Mouse (Mus musculus): ENCODE measurements around the gene Rbms2. TPM values are rescaled to one million over a fixed set of nuclear protein-coding genes. Genes with fewer than 3 reads are reported as not detected.

Rbms2 gene
- polyA plus RNA-seq, 1 experiment from 2014 or later = 43.4 TPM

MicroRNAs encoded within 50 kb of the gene (microRNA counts, 519-probe panel; counts per million panel counts)
- not detected for microRNA mmu-miR-677

Small RNA genes within 50 kb of the gene (microRNA-seq; reads per million reads assigned to microRNA genes)
- 24.0 reads per million, percentile 35 among the genes with 10 or more reads in this experiment for gene Mir677

Other genes starting within 250 kb of the Rbms2 start
- not detected in 2 replicates for gene Hsd17b6, start 172.7 kb downstream of the Rbms2 start, polyA plus RNA-seq (2016; fragmentation: Nextera tagmentation; extraction: Ambion mirVana)
- gene Prim1, start 165.1 kb downstream of the Rbms2 start, polyA plus RNA-seq (2016; fragmentation: Nextera tagmentation; extraction: Ambion mirVana) = 50.0 and 50.6 TPM in 2 replicates
- 573 and 577 TPM in 2 replicates for gene Naca, start 144.7 kb downstream of the Rbms2 start, polyA plus RNA-seq (2016; fragmentation: Nextera tagmentation; extraction: Ambion mirVana)
- gene Ptges3, start 121.3 kb downstream of the Rbms2 start, polyA plus RNA-seq (2016; fragmentation: Nextera tagmentation; extraction: Ambion mirVana) = 363 and 375 TPM in 2 replicates
- gene Atp5b, start 97.0 kb downstream of the Rbms2 start, polyA plus RNA-seq (2016; fragmentation: Nextera tagmentation; extraction: Ambion mirVana) = 4,835 and 4,880 TPM in 2 replicates
- 11.3 and 12.2 TPM in 2 replicates for gene Baz2a, start 88.7 kb downstream of the Rbms2 start, polyA plus RNA-seq (2016; fragmentation: Nextera tagmentation; extraction: Ambion mirVana)
- 0.47 and 1.7 TPM in 2 replicates for gene Gls2, start 14.2 kb upstream of the Rbms2 start, polyA plus RNA-seq (2016; fragmentation: Nextera tagmentation; extraction: Ambion mirVana)
- 35.7 and 36.4 TPM in 2 replicates for gene Spryd4, start 31.5 kb upstream of the Rbms2 start, polyA plus RNA-seq (2016; fragmentation: Nextera tagmentation; extraction: Ambion mirVana)
- not detected in 2 replicates for gene Mip, start 45.5 kb upstream of the Rbms2 start, polyA plus RNA-seq (2016; fragmentation: Nextera tagmentation; extraction: Ambion mirVana)
- gene Timeless, start 51.8 kb upstream of the Rbms2 start, polyA plus RNA-seq (2016; fragmentation: Nextera tagmentation; extraction: Ambion mirVana) = 37.6 and 44.5 TPM in 2 replicates
- gene Apon, start 73.8 kb upstream of the Rbms2 start, polyA plus RNA-seq (2016; fragmentation: Nextera tagmentation; extraction: Ambion mirVana) = 0.20 and 0.31 TPM in 2 replicates
- 0.45 TPM in 1 of 2 replicates, not detected in the other for gene Apof, start 88.4 kb upstream of the Rbms2 start, polyA plus RNA-seq (2016; fragmentation: Nextera tagmentation; extraction: Ambion mirVana)
- 11.2 and 12.2 TPM in 2 replicates for gene Stat2, start 90.3 kb upstream of the Rbms2 start, polyA plus RNA-seq (2016; fragmentation: Nextera tagmentation; extraction: Ambion mirVana)
- 1.2 and 1.8 TPM in 2 replicates for gene Il23a, start 118.5 kb upstream of the Rbms2 start, polyA plus RNA-seq (2016; fragmentation: Nextera tagmentation; extraction: Ambion mirVana)
- gene Pan2, start 123.0 kb upstream of the Rbms2 start, polyA plus RNA-seq (2016; fragmentation: Nextera tagmentation; extraction: Ambion mirVana) = 30.0 and 31.7 TPM in 2 replicates
- 201 and 209 TPM in 2 replicates for gene Cnpy2, start 142.2 kb upstream of the Rbms2 start, polyA plus RNA-seq (2016; fragmentation: Nextera tagmentation; extraction: Ambion mirVana)
- 418 and 430 TPM in 2 replicates for gene Cs, start 157.4 kb upstream of the Rbms2 start, polyA plus RNA-seq (2016; fragmentation: Nextera tagmentation; extraction: Ambion mirVana)
- 15.9 and 16.2 TPM in 2 replicates for gene Coq10a, start 188.7 kb upstream of the Rbms2 start, polyA plus RNA-seq (2016; fragmentation: Nextera tagmentation; extraction: Ambion mirVana)
- gene Ankrd52, start 196.8 kb upstream of the Rbms2 start, polyA plus RNA-seq (2016; fragmentation: Nextera tagmentation; extraction: Ambion mirVana) = 10.6 and 11.3 TPM in 2 replicates
- 0.28 and 0.42 TPM in 2 replicates for gene Slc39a5, start 220.9 kb upstream of the Rbms2 start, polyA plus RNA-seq (2016; fragmentation: Nextera tagmentation; extraction: Ambion mirVana)
- gene Nabp2, start 231.2 kb upstream of the Rbms2 start, polyA plus RNA-seq (2016; fragmentation: Nextera tagmentation; extraction: Ambion mirVana) = 57.3 and 57.9 TPM in 2 replicates
- gene Rnf41, start 231.4 kb upstream of the Rbms2 start, polyA plus RNA-seq (2016; fragmentation: Nextera tagmentation; extraction: Ambion mirVana) = 27.7 and 29.9 TPM in 2 replicates

All from heart, embryonic 12.5 days (tissue).